In the genomic region with DNA sequence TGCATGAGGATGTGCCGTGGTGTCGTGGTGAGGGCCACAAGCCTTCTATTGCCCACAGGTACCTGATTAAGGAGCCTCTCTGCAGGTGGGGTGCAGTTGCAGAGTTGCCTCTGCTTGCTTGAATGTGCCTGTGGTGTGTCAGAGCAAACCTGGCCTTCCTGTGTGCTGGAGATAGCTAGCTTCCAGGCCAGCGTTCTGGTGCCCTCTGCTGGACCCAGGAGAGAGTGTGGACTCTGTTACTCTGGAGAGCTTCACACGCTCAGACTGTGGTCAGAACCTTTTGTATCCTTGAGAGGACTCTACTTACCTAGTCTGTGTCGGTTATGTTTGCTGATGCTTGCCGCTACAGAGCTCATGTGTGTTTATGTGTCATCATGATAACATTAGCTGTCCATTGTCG, we compare ENCODE assay signal across 7 mouse cellular contexts. TPM values are rescaled to one million over a fixed set of nuclear protein-coding genes. Genes with fewer than 3 reads are reported as not detected.
DNase-seq lines count a peak whose midpoint lies in the region; ATAC-seq lines count a peak whose summit lies in the region.

No protein-coding gene starts in this region.

- no peak overlapping the region for H3K4me3 ChIP-seq in midbrain, embryonic 14.5 days (replicated peaks; ENCODE audit: low read depth, low read length)

- 52% methylated on average over 7 of the region's 7 CpGs for WGBS in midbrain, embryonic 14.5 days

- H3K9me3 ChIP-seq in midbrain, embryonic 14.5 days (ENCODE audit: control insufficient read depth, low read length), result no peaks in the 10 kb centered on the region

- peak; percentile 81 for DNase-seq in adrenal gland, adult 2 months
- peak; percentile 88 for DNase-seq in embryo, embryonic 10 days (ENCODE audit: low spot score)
- DNase-seq in gastrocnemius, postnatal 36 days, result peak; percentile 67 to 74
- peak; percentile 81 for DNase-seq in kidney, adult 11 months
- peak; percentile 86 for DNase-seq in left cerebral cortex, postnatal 4 days
- peak; percentile 89 for DNase-seq in midbrain, embryonic 14.5 days
- DNase-seq in spleen, postnatal 4 days (ENCODE audit: low spot score in 2 of 2), result peak; percentile 60 to 81

- ATAC-seq in midbrain, embryonic 14.5 days (ENCODE audit: low FRiP score, low TSS enrichment), result peak; percentile 57; the same call in 1 of the 2 replicates

- no peaks in the 10 kb centered on the region for H3K27me3 ChIP-seq in midbrain, embryonic 14.5 days (ENCODE audit: control insufficient read depth, insufficient read depth, low read length)

- H3K27ac ChIP-seq in midbrain, embryonic 14.5 days (replicated peaks; ENCODE audit: low read depth, low read length), result no peak overlapping the region; the same call in 1 of the 2 replicates

- H3K4me1 ChIP-seq in midbrain, embryonic 14.5 days (ENCODE audit: control insufficient read depth, insufficient read depth, low read length), result peaks cover 8% of the 10 kb centered on the region; the same call in 1 of the 2 replicates

- H3K4me2 ChIP-seq in midbrain, embryonic 14.5 days (ENCODE audit: low read length), result no peak overlapping the region

- H3K36me3 ChIP-seq in midbrain, embryonic 14.5 days (ENCODE audit: control insufficient read depth, insufficient read depth, low read length), result peaks cover 71% of the 10 kb centered on the region

- intact Hi-C loops in gastrocnemius, postnatal 36 days (cut with DNase I), result loop anchor here (2.0 kb wide), 2 partner anchors 28 to 74 kb away; partner anchors contain the start of genes Acvr2b and Xylb
- intact Hi-C loops in left cerebral cortex, postnatal 4 days (cut with DNase I), result loop anchor here (10.0 kb wide), 1 partner anchor 76 kb away; the partner anchor contains the start of gene Xylb

- H3K9ac ChIP-seq in midbrain, embryonic 14.5 days (replicated peaks; ENCODE audit: low read length), result no peak overlapping the region

RNA-seq across cellular contexts. Expression of gene Exog, which starts 14.4 kb away (rescaled TPM):
- 1 to 10 TPM; 3.7 to 4.4 TPM for total RNA-seq in adrenal gland, adult 2 months (2021)
- polyA plus RNA-seq in adrenal gland, adult 2 months (2012; rRNA removed), result 1.5 and 1.6 TPM in 2 replicates
- total RNA-seq in gastrocnemius, postnatal 36 days (2021), result 1 to 10 TPM; 1.2 to 1.4 TPM
- total RNA-seq in left cerebral cortex, postnatal 4 days (2021), result 10 to 100 TPM; 28.8 to 29.0 TPM
- polyA plus RNA-seq in midbrain, embryonic 14.5 days (2014; fragmentation: Nextera tagmentation; extraction: Ambion mirVana), result 51.2 and 56.0 TPM in 2 replicates

RNA-seq across cellular contexts. Expression of gene Acvr2b, which starts 28.4 kb away (rescaled TPM):
- 1 to 10 TPM; 4.4 to 7.9 TPM for total RNA-seq in adrenal gland, adult 2 months (2021)
- polyA plus RNA-seq in adrenal gland, adult 2 months (2012; rRNA removed), result 4.7 and 5.9 TPM in 2 replicates
- total RNA-seq in gastrocnemius, postnatal 36 days (2021), result 10 to 100 TPM; 11.5 to 15.0 TPM
- total RNA-seq in left cerebral cortex, postnatal 4 days (2021), result 10 to 100 TPM; 23.8 to 24.6 TPM
- 69.3 and 69.9 TPM in 2 replicates for polyA plus RNA-seq in midbrain, embryonic 14.5 days (2014; fragmentation: Nextera tagmentation; extraction: Ambion mirVana)

Comparison
In these comparisons a context has a peak if more than half of its experiments do, and no peak if none do; other contexts are left out.
1. RNA of gene Exog, which starts 14.4 kb away (total RNA-seq): 28.8 to 29.0 TPM in left cerebral cortex, postnatal 4 days; 3.7 to 4.4 TPM in adrenal gland, adult 2 months and 1.2 to 1.4 TPM in gastrocnemius, postnatal 36 days; every median in the first group is over 4 times any median in the second.
2. Peak in every context shown above with its lines, with median percentiles within 50 percentile points of each other: DNase-seq.